Mouse (Mus musculus): ENCODE results near the gene Tacc3. TPM values are rescaled to one million over a fixed set of nuclear protein-coding genes. Genes with fewer than 3 reads are reported as not detected.

Gene Tacc3
- polyA plus RNA-seq, 1 experiment from 2014 or later, result 107 TPM

- Histone ChIP-seq H3K27me3 (peaks cover 38% of the 10 kb centered on the region), H3K4me3 (peak overlapping the region; percentile 76), H3K4me1 (replicated peaks) (peaks cover 32% of the 10 kb centered on the region), H3K9ac (peak overlapping the region; percentile 70), H3K27ac (no peak overlapping the region), H3K36me3 (no peaks in the 10 kb centered on the region), H3K4me2 (peak overlapping the region; percentile 99), H3K9me3 (replicated peaks) (no peaks in the 10 kb centered on the region)
- ATAC-seq (replicated peaks; ENCODE audit: insufficient number of reproducible peaks, insufficient read depth, low FRiP score, low read depth), result no peak
- 18% methylated on average over 36 of the region's 36 CpGs for WGBS
Observed at GRCm38 (mm10) chr5:33723641-33724465, 65.9 kb downstream of the Tacc3 start.

GRCm38 (mm10) chr5:33726081-33726647 is 68.2 kb downstream of the Tacc3 start:
- Histone ChIP-seq H3K27me3 (peaks cover 37% of the 10 kb centered on the region), H3K27ac (no peak overlapping the region), H3K9me3 (replicated peaks) (no peaks in the 10 kb centered on the region), H3K4me1 (replicated peaks) (peaks cover 23% of the 10 kb centered on the region), H3K4me3 (no peak overlapping the region), H3K36me3 (no peaks in the 10 kb centered on the region), H3K9ac (no peak overlapping the region), H3K4me2 (no peak overlapping the region)
- no peak for ATAC-seq (replicated peaks; ENCODE audit: insufficient number of reproducible peaks, insufficient read depth, low FRiP score, low read depth)
- WGBS, result 81% methylated on average over 7 of the region's 7 CpGs

GRCm38 (mm10) chr5:33726891-33727290 is 69.0 kb downstream of the Tacc3 start:
- Histone ChIP-seq H3K36me3 (no peaks in the 10 kb centered on the region; the same call in 1 of the 2 replicates), H3K27me3 (peaks cover 37% of the 10 kb centered on the region), H3K4me2 (no peak overlapping the region), H3K27ac (no peak overlapping the region), H3K4me3 (no peak overlapping the region), H3K9ac (no peak overlapping the region), H3K9me3 (replicated peaks) (no peaks in the 10 kb centered on the region), H3K4me1 (replicated peaks) (peaks cover 18% of the 10 kb centered on the region)
- WGBS, result 62% methylated on average over 1 of the region's 1 CpGs
- ATAC-seq (replicated peaks; ENCODE audit: insufficient number of reproducible peaks, insufficient read depth, low FRiP score, low read depth), result no peak

Other genes with a start within 250 kb of the Tacc3 start
- not detected in 2 replicates for gene Nkx1-1, start 224.2 kb upstream of the Tacc3 start, polyA plus RNA-seq (2015; fragmentation: Nextera tagmentation; extraction: Ambion mirVana)
- gene Fam53a, start 28.5 kb upstream of the Tacc3 start, polyA plus RNA-seq (2015; fragmentation: Nextera tagmentation; extraction: Ambion mirVana), result 45.3 and 51.4 TPM in 2 replicates
- 0.74 and 1.0 TPM in 2 replicates for gene Gm9903, start 28.2 kb upstream of the Tacc3 start, polyA plus RNA-seq (2015; fragmentation: Nextera tagmentation; extraction: Ambion mirVana)
- 99.3 and 113 TPM in 2 replicates for gene Slbp, start 5.6 kb upstream of the Tacc3 start, polyA plus RNA-seq (2015; fragmentation: Nextera tagmentation; extraction: Ambion mirVana)
- 29.5 and 37.6 TPM in 2 replicates for gene Tmem129, start 288 bp downstream of the Tacc3 start, polyA plus RNA-seq (2015; fragmentation: Nextera tagmentation; extraction: Ambion mirVana)
- 4.0 and 9.1 TPM in 2 replicates for gene Fgfr3, start 63.5 kb downstream of the Tacc3 start, polyA plus RNA-seq (2015; fragmentation: Nextera tagmentation; extraction: Ambion mirVana)
- 40.5 and 49.5 TPM in 2 replicates for gene Letm1, start 124.7 kb downstream of the Tacc3 start, polyA plus RNA-seq (2015; fragmentation: Nextera tagmentation; extraction: Ambion mirVana)
- gene Nsd2, start 162.6 kb downstream of the Tacc3 start, polyA plus RNA-seq (2015; fragmentation: Nextera tagmentation; extraction: Ambion mirVana), result 25.3 and 28.3 TPM in 2 replicates